Mouse (Mus musculus) heart, adult 2 months (tissue): ENCODE data around the gene Kctd2.

Experiments
- CTCF ChIP-seq: fragments of 200-600 bp; IDR thresholded peaks from 2 replicates; pipeline ENCODE4 v1.8.1; 2022; ENCODE audit warnings: antibody characterized with exemption, mild to moderate bottlenecking, moderate library complexity
- EP300 ChIP-seq: fragments of 200-500 bp; IDR thresholded peaks from 2 replicates; pipeline ENCODE4 v1.6.1; 2011; ENCODE audit warnings: low read depth, low read length, control low read depth; ENCODE audit not compliant: insufficient read depth
- POLR2A ChIP-seq: fragments of 200-500 bp; IDR thresholded peaks from 2 replicates; pipeline ENCODE4 v1.6.1; 2011; ENCODE audit warnings: mild to moderate bottlenecking, low read depth, low read length, control low read depth; ENCODE audit not compliant: insufficient read depth

DNA sequence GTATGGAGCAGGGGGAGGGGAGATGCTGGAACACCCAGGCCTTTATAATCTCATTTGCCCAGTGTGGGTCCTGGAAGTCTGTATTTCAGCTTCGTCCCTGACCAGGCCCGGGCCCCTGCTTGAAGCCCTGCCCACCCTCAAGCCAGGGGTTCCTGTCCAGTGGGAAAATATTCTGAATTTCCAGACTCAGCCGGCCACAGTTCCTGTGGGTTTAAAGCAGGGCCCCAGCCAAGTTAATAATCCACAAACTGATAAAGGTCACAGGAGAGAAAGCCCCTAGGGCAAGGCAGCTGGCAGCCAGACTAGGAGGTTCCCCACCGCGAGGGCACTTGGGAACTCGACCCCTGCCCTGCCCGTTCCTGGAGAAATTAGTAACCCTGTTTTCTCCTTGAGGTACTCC lies 29.1 kb downstream of the Kctd2 start:
- TF ChIP-seq CTCF (no peak), POLR2A (no peak), EP300 (no peak)
